8 mouse cellular contexts compared by ENCODE assay signal in genomic region chr13:21166936-21167909, GRCm38 (mm10). TPM values are rescaled to one million over a fixed set of nuclear protein-coding genes. Genes with fewer than 3 reads are reported as not detected.
A peak's percentile ranks its signal among the peaks of the same experiment; 100 is the strongest.
DNase-seq lines count a peak whose midpoint lies in the region; ATAC-seq lines count a peak whose summit lies in the region.

No protein-coding gene starts in this region.

- H3K27me3 ChIP-seq in midbrain, embryonic 10.5 days (ENCODE audit: low read depth, poor library complexity, severe bottlenecking), result peaks cover 6% of the 10 kb centered on the region; the same call in 1 of the 2 replicates

- ATAC-seq in inflammation-experienced regulatory T-cells, adult 6 months, result peak; percentile 42

- intact Hi-C loops in gastrocnemius, postnatal 14 days (cut with DNase I; ENCODE audit: low total_unique reads), result no loop called here
- intact Hi-C loops in left cerebral cortex, postnatal 4 days (cut with DNase I), result no loop called here

- H3K36me3 ChIP-seq in midbrain, embryonic 10.5 days, result no peaks in the 10 kb centered on the region

- peak overlapping the region; percentile 70; the same call in 1 of the 2 replicates for H3K27ac ChIP-seq in midbrain, embryonic 10.5 days (replicated peaks)

- under 1% methylated on average over 27 of the region's 27 CpGs for WGBS in midbrain, embryonic 10.5 days

- peaks cover 22% of the 10 kb centered on the region for H3K4me1 ChIP-seq in midbrain, embryonic 10.5 days

- DNase-seq in ovary, adult 18-20 months (ENCODE audit: low spot score), result peak; percentile 47
- no peak for DNase-seq in ovary, postnatal 10 days (ENCODE audit: low spot score)
- DNase-seq in embryo, embryonic 10.5 days (ENCODE audit: low spot score), result peak; percentile 95
- peak; percentile 52 for DNase-seq in gastrocnemius, postnatal 14 days
- DNase-seq in left cerebral cortex, postnatal 4 days, result peak; percentile 65
- peak; percentile 81 for DNase-seq in midbrain, embryonic 10.5 days (ENCODE audit: low spot score)
- DNase-seq in spleen, adult 12 weeks (ENCODE audit: low spot score), result peak; percentile 74

- no peaks in the 10 kb centered on the region for H3K9me3 ChIP-seq in midbrain, embryonic 10.5 days (replicated peaks)

- peak overlapping the region; percentile 64 for H3K4me3 ChIP-seq in midbrain, embryonic 10.5 days

RNA-seq across cellular contexts. Expression of gene Trim27, which starts 12.0 kb away (rescaled TPM):
- total RNA-seq in gastrocnemius, postnatal 14 days (2021), result 10 to 100 TPM; 22.2 to 26.4 TPM
- polyA plus RNA-seq in inflammation-experienced regulatory T-cells, adult 6 months (2017; shearing (Covaris generic)), result 10 to 100 TPM; 16.0 to 17.3 (median 16.3) TPM
- total RNA-seq in left cerebral cortex, postnatal 4 days (2021), result 10 to 100 TPM; 57.6 to 65.0 TPM
- polyA plus RNA-seq in midbrain, embryonic 10.5 days (2016; fragmentation: Nextera tagmentation; extraction: Ambion mirVana), result 146 and 162 TPM in 2 replicates

RNA-seq across cellular contexts. Expression of gene Olfr1368, which starts 21.6 kb away (rescaled TPM):
- total RNA-seq in gastrocnemius, postnatal 14 days (2021), result not detected
- not detected for polyA plus RNA-seq in inflammation-experienced regulatory T-cells, adult 6 months (2017; shearing (Covaris generic))
- not detected for total RNA-seq in left cerebral cortex, postnatal 4 days (2021)
- polyA plus RNA-seq in midbrain, embryonic 10.5 days (2016; fragmentation: Nextera tagmentation; extraction: Ambion mirVana), result not detected in 2 replicates

RNA-seq across cellular contexts. Expression of gene Olfr263, which starts 37.8 kb away (rescaled TPM):
- total RNA-seq in gastrocnemius, postnatal 14 days (2021), result not detected
- not detected for polyA plus RNA-seq in inflammation-experienced regulatory T-cells, adult 6 months (2017; shearing (Covaris generic))
- total RNA-seq in left cerebral cortex, postnatal 4 days (2021), result not detected
- not detected in 2 replicates for polyA plus RNA-seq in midbrain, embryonic 10.5 days (2016; fragmentation: Nextera tagmentation; extraction: Ambion mirVana)

RNA-seq across cellular contexts. Expression of gene Olfr1369-ps1, which starts 55.9 kb away (rescaled TPM):
- total RNA-seq in gastrocnemius, postnatal 14 days (2021), result not detected
- under 1 TPM in 2 of 3 experiments, not detected in 1; 0.13 to 0.27 TPM for polyA plus RNA-seq in inflammation-experienced regulatory T-cells, adult 6 months (2017; shearing (Covaris generic))
- total RNA-seq in left cerebral cortex, postnatal 4 days (2021), result not detected
- polyA plus RNA-seq in midbrain, embryonic 10.5 days (2016; fragmentation: Nextera tagmentation; extraction: Ambion mirVana), result 0.06 and 0.07 TPM in 2 replicates
